Mouse (Mus musculus) neural tube, embryonic 12.5 days (tissue): ENCODE results near the gene 6430548M08Rik. TPM values are rescaled to one million over a fixed set of nuclear protein-coding genes. Genes with fewer than 3 reads are reported as not detected.

Source experiments
- ATAC-seq: fragments of 200-750 bp; cut with Nextera tagmentation; 2 replicates; pipeline ENCODE4 v1.8.0; 2017; ENCODE audit warnings: low read depth, mild to moderate bottlenecking, moderate TSS enrichment, moderate library complexity; ENCODE audit not compliant: low FRiP score
- H3K27ac ChIP-seq: fragments of 300-500 bp; sonication (generic); 2 replicates; pipeline ENCODE4 v1.5.1; 2016
- H3K27me3 ChIP-seq: fragments of 300-500 bp; sonication (generic); replicated peaks from 2 replicates; pipeline ENCODE4 v1.6.1; 2016; ENCODE audit warnings: mild to moderate bottlenecking
- H3K36me3 ChIP-seq: fragments of 300-500 bp; sonication (generic); 2 replicates; pipeline ENCODE4 v1.6.1; 2016; ENCODE audit warnings: mild to moderate bottlenecking
- H3K4me1 ChIP-seq: fragments of 300-500 bp; sonication (generic); 2 replicates; pipeline ENCODE4 v1.6.1; 2016
- H3K4me2 ChIP-seq: fragments of 300-500 bp; sonication (generic); replicated peaks from 2 replicates; pipeline ENCODE4 v1.6.1; 2016; ENCODE audit warnings: mild to moderate bottlenecking
- H3K4me3 ChIP-seq: fragments of 300-500 bp; sonication (generic); 2 replicates; pipeline ENCODE4 v1.5.1; 2016
- H3K9ac ChIP-seq: fragments of 300-500 bp; sonication (generic); 2 replicates; pipeline ENCODE4 v1.6.1; 2016; ENCODE audit warnings: mild to moderate bottlenecking
- H3K9me3 ChIP-seq: fragments of 300-500 bp; sonication (generic); 2 replicates; pipeline ENCODE4 v1.6.1; 2016; ENCODE audit warnings: mild to moderate bottlenecking
- WGBS: fragments of 180-500 bp; shearing (Covaris S2); methylation state at CpG from one replicate; pipeline ENCODE4 v1.1.7; 2016; 5-methylcytosine and 5-hydroxymethylcytosine counted together
- polyA plus RNA-seq: library from polyadenylated mRNA; unstranded; fragments of >200 nt; fragmentation: Nextera tagmentation; extraction: Ambion mirVana; gene quantifications from 2 replicates; pipeline ENCODE4 v1.2.1, GENCODE M21; 2016

6430548M08Rik gene
- polyA plus RNA-seq, 1 experiment from 2014 or later = 16.6 TPM

DNA sequence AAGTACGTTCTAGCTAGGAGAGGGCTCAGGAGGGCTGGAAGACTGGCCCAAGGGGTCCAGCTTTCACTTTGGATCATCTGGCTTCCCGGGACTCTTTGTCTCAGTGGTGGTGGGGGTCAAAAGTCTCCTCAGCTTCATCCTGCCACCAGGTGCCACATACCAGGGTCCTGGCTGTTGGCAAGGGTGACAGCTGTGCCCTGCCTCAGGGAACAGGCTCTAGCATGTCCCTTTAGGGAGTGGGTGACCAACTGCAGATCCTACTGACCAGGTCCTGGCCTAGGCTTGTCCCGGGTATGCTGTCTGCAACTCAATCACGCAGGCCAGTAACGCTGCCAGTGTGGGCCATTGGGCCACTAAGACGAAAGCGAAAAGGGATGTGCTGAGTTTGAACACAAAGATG lies 98.6 kb downstream of the 6430548M08Rik start:
- 86% methylated on average over 7 of the region's 7 CpGs for WGBS
- H3K4me1 ChIP-seq = peaks cover 43% of the 10 kb centered on the region
- H3K4me2 ChIP-seq = no peak overlapping the region
- no peak overlapping the region for H3K27ac ChIP-seq
- no peaks in the 10 kb centered on the region for H3K27me3 ChIP-seq
- no peak overlapping the region for H3K9ac ChIP-seq
- no peaks in the 10 kb centered on the region for H3K9me3 ChIP-seq
- H3K36me3 ChIP-seq = no peaks in the 10 kb centered on the region
- no peak overlapping the region for H3K4me3 ChIP-seq
- ATAC-seq = no peak

DNA sequence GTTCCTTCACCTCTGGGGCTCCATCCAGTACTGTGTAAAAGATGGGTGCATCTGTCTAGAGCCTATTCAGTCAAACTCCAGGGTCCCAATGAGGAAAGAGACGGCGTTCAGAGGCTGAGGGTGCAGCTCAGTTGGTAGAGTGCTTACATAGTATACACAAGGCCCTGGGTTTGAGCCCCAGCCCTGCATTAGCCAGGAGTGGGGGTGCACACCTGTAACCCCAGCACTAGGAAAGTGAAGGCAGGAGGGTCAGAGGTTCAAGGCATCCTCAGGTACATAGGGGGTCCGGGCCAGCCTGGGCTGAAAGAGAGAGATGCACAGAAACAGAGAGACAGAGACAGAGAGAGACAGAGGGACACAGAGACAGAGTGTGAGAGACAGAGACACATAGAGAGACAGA lies 99.3 kb downstream of the 6430548M08Rik start:
- Histone ChIP-seq H3K4me3 (no peak overlapping the region), H3K9ac (no peak overlapping the region), H3K9me3 (no peaks in the 10 kb centered on the region), H3K4me2 (no peak overlapping the region), H3K27me3 (no peaks in the 10 kb centered on the region), H3K36me3 (no peaks in the 10 kb centered on the region), H3K4me1 (peaks cover 42% of the 10 kb centered on the region), H3K27ac (no peak overlapping the region)
- no peak for ATAC-seq
- WGBS = 82% methylated on average over 3 of the region's 3 CpGs

DNA sequence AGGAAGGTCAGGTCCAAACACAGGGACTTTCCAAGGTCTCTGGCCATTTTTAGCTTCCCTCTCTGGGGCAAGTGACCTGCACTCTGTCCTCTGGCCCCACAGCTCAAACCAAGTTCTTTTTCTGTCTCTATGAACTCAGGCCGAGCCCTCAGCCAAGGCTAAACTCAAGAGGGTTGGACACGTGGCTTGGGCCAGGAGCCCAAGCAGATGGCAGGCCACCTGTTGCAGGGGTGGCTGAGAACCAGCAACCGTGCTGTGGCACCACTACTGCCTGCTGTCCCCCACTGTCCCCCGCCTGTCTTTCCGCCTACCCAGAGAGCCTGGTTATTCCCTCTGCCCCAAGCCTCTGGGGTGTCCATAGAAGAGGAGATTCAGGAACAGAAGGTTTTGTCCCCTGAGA lies 100.0 kb downstream of the 6430548M08Rik start:
- H3K9me3 ChIP-seq = no peaks in the 10 kb centered on the region
- H3K4me2 ChIP-seq = no peak overlapping the region
- ATAC-seq = no peak
- H3K4me1 ChIP-seq = peaks cover 42% of the 10 kb centered on the region
- no peak overlapping the region for H3K27ac ChIP-seq
- H3K4me3 ChIP-seq = no peak overlapping the region
- no peaks in the 10 kb centered on the region for H3K36me3 ChIP-seq
- 71% methylated on average over 5 of the region's 5 CpGs for WGBS
- no peaks in the 10 kb centered on the region for H3K27me3 ChIP-seq
- H3K9ac ChIP-seq = no peak overlapping the region

Other genes starting within 250 kb of the 6430548M08Rik start
- 137 and 142 TPM in 2 replicates for gene Usp10, start 203.8 kb upstream of the 6430548M08Rik start, polyA plus RNA-seq
- gene Gm20388, start 203.3 kb upstream of the 6430548M08Rik start, polyA plus RNA-seq = not detected in 2 replicates
- 5.2 and 5.6 TPM in 2 replicates for gene Crispld2, start 121.7 kb upstream of the 6430548M08Rik start, polyA plus RNA-seq
- 33.7 and 35.3 TPM in 2 replicates for gene Zdhhc7, start 12.7 kb upstream of the 6430548M08Rik start, polyA plus RNA-seq
- 0.89 and 1.3 TPM in 2 replicates for gene Fam92b, start 63.3 kb downstream of the 6430548M08Rik start, polyA plus RNA-seq
- gene Gse1, start 114.3 kb downstream of the 6430548M08Rik start, polyA plus RNA-seq = 26.0 and 30.5 TPM in 2 replicates